Mouse (Mus musculus): ENCODE measurements at regions not wholly inside any gene's neighbourhood (a gene's known extent, or its start where the extent isn't known, plus 50 kb on each side); places are given as distances from the start of the nearest gene placed in this dataset.

DNA sequence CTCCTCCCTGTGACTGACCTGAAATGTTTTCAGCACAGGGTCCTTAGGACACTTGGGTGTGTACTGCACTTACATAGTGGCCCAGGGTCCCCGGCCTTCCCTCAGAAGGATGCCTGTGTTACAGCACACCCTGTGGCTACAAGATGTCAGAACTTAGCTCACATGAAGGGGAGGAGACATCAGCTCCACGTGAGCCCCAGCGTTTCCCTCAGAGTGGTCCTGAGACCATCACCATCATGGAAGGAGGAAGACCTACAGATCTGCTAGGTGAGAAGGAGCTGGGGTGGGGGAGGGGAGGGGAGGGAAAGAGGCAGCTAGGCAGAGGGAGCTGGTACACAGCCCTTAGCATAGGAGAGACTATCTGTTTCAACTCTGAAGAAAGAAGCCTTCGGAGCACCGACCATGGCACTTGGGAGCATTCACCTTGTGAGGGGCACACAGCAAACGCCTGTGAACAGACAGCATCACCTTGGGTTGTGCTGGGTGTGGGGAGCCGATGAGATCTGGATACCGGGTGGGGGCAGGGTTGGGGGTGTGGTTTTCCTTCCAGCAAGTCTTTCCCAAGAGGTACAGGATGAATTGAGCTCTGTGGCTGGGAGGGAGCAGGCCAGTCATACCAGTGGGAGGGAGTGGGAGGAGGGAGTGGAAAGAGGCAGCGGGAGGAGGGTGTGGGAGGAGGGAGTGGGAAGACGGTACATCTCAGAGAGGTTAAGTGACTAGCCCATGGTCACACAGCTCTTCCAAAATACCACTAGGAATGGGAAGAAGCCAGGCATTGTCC lies 60.6 kb upstream of the Ctnnbl1 start:
- ATAC-seq, result no peak
- Histone ChIP-seq H3K27me3 (ENCODE audit: insufficient read depth, low read length) (no peaks in the 10 kb centered on the region), H3K27ac (ENCODE audit: low read depth, low read length) (no peak overlapping the region)

DNA sequence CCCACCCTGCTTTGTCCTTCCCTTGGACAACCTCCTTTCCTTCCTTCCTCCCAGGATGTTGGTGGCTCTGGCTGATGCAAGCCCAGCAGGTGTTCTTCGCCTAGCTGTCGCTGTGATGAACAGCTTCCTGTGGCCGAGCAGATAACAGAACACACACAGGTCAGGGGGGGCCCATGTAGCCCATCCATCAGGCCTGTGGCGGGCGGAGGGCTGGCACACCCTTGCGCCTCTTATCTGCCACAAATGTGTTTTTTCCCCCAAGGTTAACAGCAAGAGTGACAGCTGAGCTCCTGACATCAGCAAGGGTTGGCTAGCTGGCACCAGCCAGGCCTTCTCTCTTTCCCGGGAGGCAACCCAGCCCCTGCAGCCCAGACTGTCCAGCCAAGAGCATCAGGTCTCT lies 59.9 kb upstream of the Ctnnbl1 start:
- no peak overlapping the region for H3K27ac ChIP-seq (ENCODE audit: low read depth, low read length)
- H3K4me1 ChIP-seq (ENCODE audit: insufficient read depth), result no peaks in the 10 kb centered on the region
- no peak for TF ChIP-seq CTCF (IDR thresholded peaks at IDR 0.05; ENCODE audit: low read depth)
- no peaks in the 10 kb centered on the region for H3K9me3 ChIP-seq (ENCODE audit: low read length)
- no peak for DNase-seq
- 76% methylated on average over 7 of the region's 7 CpGs for WGBS
- H3K27me3 ChIP-seq (ENCODE audit: insufficient read depth, low read length), result no peaks in the 10 kb centered on the region
- H3K4me2 ChIP-seq (ENCODE audit: low read depth), result no peak overlapping the region
- no peak overlapping the region for H3K9ac ChIP-seq
- H3K4me3 ChIP-seq (ENCODE audit: low read depth, low read length), result no peak overlapping the region
- ATAC-seq, result no peak
- no peaks in the 10 kb centered on the region for H3K36me3 ChIP-seq (ENCODE audit: insufficient read depth)

More for the DNA sequence above, 60.6 kb upstream of the Ctnnbl1 start:
- Histone ChIP-seq H3K4me2 (ENCODE audit: low read depth) (no peak overlapping the region), H3K9ac (no peak overlapping the region), H3K9me3 (ENCODE audit: low read length) (no peaks in the 10 kb centered on the region), H3K4me1 (ENCODE audit: insufficient read depth) (no peaks in the 10 kb centered on the region), H3K4me3 (ENCODE audit: low read depth, low read length) (no peak overlapping the region), H3K36me3 (ENCODE audit: insufficient read depth) (no peaks in the 10 kb centered on the region)
- 68% methylated on average over 10 of the region's 10 CpGs for WGBS
- DNase-seq, result no peak
- TF ChIP-seq CTCF (IDR thresholded peaks at IDR 0.05; ENCODE audit: low read depth), result no peak

DNA sequence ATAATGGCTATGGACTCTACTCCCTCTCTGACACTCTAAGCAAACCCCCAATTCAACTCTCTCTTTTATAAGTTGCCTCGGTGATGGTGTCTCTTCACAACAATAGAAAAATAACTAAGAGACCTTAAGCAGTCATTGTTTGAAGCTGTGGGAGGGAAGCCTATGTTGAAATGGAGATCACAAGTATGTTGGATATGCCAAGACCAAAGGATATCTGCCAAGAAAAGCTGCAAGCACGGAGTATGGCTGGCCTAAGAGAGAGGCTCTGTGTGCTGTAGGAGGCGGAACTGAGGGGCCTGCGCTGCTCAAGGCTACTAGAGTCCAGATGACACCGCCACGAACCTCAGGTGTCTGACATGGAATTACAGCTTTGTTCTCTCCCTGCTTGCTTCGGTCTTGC lies 55.3 kb upstream of the Ctnnbl1 start:
- 69% methylated on average over 7 of the region's 7 CpGs for WGBS
- DNase-seq, result no peak
- Histone ChIP-seq H3K4me2 (ENCODE audit: low read depth) (no peak overlapping the region), H3K4me3 (ENCODE audit: low read depth, low read length) (no peak overlapping the region), H3K9me3 (ENCODE audit: low read length) (no peaks in the 10 kb centered on the region), H3K27ac (ENCODE audit: low read depth, low read length) (no peak overlapping the region), H3K9ac (no peak overlapping the region), H3K4me1 (ENCODE audit: insufficient read depth) (no peaks in the 10 kb centered on the region), H3K27me3 (ENCODE audit: insufficient read depth, low read length) (no peaks in the 10 kb centered on the region), H3K36me3 (ENCODE audit: insufficient read depth) (no peaks in the 10 kb centered on the region)
- no peak for ATAC-seq
- no peak for TF ChIP-seq CTCF (IDR thresholded peaks at IDR 0.05; ENCODE audit: low read depth)
